Mouse (Mus musculus): ENCODE measurements around the gene Dpp6. TPM values are rescaled to one million over a fixed set of nuclear protein-coding genes. Genes with fewer than 3 reads are reported as not detected.

Dpp6 gene
- total RNA-seq (2023), result not detected in 4 replicates

DNA sequence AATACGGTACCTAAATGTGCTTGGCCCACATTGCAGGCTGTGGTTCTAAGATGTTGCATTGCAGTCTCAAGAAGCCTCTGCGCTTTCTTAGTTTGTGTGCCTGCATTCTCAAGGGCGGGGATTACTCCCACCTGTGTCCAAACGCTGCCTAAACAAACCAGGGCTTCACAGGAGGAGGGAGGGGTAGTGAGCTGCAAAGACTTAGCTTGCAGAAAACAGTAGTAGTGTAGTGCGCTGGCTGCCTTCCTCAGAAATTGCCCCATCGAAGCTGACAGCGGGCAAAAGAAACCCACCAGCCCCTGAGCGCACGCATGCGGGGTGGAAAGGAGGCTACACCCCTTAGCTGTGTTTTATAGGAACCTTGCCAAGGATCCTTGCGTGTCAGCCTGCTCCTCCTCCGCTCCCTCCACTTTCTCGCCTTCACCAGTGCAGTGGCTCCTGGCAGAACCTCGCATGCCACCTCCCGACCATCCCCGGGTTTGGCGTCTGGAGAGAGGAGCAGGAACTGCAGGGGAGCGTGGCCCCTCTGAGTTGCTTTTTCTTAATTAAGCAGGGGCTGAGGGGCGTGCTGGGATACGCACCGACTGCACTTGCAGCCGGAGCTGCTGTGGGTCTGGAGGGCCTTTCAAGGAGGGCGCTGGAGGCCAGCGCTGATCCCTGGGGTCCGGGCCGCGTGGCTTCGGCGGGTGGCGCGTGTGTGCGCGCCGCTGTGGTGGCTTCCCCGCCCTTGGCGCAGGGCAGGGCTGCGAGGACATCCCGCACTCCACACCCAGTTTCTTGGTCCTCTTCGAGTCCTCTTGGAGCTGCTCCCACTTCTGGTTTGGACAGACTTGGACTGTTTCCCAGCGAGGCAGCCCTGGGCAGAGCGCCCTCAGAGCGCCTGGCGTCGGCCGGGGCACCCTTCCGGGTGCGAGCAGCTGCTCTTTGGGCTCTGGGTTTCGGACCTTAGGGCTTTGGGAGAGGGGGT, at the start of gene Dpp6:
Dpp6 (plus strand) TSS at position 229 of the 967 bp plus-strand sequence.

DNA sequence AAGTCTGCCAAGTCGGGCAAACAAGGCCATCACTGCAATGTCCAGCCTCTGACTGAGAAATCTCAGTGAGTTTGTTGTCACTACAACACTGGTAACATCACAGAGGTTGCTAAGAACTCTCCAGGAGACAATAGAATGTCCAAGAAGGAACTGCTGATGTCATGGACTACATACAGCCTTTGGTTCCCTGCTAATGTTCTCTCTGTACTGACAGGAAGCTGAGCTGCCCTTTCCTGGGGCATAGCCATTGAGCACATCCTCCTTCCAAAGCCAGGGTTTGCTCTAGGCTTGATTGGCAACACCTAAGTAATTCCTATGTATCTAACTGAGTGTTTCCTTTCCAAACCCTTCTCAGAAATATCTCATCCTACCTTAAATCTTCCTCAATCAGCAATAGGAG, 684.3 kb downstream of the Dpp6 start, which contains the start of gene Speer4b:
Speer4b (minus strand) TSS at position 101 of the 400 bp plus-strand sequence.

